Mouse (Mus musculus): ENCODE results near the gene St3gal4. TPM values are rescaled to one million over a fixed set of nuclear protein-coding genes. Genes with fewer than 3 reads are reported as not detected.

The St3gal4 gene
- total RNA-seq, 2 experiments from 2014 or later: 25.8 to 29.0 TPM

DNA sequence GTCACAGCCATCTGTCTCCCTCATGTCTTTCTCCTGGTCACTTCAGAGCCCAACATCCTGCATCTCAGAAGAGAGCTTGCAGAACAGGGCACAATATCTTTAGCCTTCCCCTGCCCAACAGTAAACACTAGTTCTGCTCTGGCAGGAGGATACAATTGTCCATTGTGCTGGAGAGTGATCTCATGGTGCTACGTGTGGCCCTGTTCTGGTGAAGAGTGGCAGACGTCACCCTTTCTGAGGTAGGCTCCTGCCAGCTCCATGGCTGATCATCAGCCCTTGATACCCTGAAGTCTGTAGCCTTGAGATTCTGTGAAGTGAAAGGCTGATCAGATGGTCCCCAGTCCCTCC lies 4.4 kb upstream of the St3gal4 start:
- no peak for TF ChIP-seq CTCF (conservative IDR thresholded peaks at IDR 0.05)
- Histone ChIP-seq H3K4me3 (no peak overlapping the region), H3K27ac (peak overlapping the region; percentile 71)
- DNase-seq (ENCODE audit: low spot score in 2 of 2): no peak

DNA sequence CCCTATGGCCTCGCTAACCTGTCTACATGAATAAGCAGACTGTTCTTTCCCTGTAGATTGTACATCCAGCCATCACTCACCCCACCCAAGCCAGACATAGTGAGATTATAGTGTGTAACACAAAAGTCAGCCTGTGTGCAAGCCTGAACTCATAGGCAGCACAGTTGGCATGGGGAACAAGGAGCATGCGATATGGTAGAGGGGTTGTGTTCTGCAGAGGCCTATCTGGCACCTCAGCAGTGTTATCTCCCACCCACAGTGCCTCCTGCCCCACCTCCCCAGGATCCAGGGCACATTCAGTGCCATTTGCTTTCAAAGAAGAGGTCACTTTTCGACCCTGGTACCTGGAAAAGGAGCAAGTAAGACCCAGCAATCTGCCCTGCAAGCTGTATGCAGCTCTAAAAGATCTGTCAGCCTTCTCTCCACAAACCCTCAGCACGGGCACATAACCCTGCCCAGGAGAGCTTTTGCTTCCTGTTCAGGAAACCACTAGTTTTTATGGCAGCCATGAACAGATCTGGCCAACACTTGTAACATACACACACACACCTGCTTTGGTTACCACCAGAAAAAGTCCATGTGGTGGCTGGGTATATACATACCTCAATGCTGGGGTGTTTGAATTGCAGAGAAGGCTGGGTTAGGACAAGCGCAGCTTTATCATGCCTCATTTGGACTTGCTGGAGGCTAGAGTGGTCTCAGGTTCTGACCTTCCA lies 3.6 kb upstream of the St3gal4 start:
- no peak for DNase-seq (ENCODE audit: low spot score in 2 of 2)
- peak overlapping the region; percentile 71 for H3K27ac ChIP-seq
- no peak overlapping the region for H3K4me3 ChIP-seq
- TF ChIP-seq CTCF (conservative IDR thresholded peaks at IDR 0.05): no peak

DNA sequence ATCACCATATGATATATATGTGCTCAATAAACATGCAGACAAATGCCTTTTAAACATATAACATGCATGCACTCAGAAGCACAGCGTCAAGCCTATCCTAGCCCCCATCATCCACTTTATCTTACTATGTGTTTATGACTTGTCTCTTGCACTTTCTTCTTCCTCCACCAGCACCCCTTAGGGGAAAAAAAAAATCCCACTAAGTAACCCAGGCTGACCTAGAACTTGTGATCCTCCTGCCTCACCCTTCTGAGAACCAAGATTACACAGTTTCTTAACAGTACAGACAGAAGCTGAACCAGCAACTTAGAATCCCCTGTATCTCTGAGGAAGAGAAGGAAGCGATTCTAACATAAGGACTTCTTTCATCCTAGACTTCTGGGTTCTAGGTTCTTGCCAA lies 505 bp downstream of the St3gal4 start:
- no peak for TF ChIP-seq CTCF (conservative IDR thresholded peaks at IDR 0.05)
- H3K27ac ChIP-seq: no peak overlapping the region
- H3K4me3 ChIP-seq: no peak overlapping the region
- no peak for DNase-seq (ENCODE audit: low spot score in 2 of 2)

DNA sequence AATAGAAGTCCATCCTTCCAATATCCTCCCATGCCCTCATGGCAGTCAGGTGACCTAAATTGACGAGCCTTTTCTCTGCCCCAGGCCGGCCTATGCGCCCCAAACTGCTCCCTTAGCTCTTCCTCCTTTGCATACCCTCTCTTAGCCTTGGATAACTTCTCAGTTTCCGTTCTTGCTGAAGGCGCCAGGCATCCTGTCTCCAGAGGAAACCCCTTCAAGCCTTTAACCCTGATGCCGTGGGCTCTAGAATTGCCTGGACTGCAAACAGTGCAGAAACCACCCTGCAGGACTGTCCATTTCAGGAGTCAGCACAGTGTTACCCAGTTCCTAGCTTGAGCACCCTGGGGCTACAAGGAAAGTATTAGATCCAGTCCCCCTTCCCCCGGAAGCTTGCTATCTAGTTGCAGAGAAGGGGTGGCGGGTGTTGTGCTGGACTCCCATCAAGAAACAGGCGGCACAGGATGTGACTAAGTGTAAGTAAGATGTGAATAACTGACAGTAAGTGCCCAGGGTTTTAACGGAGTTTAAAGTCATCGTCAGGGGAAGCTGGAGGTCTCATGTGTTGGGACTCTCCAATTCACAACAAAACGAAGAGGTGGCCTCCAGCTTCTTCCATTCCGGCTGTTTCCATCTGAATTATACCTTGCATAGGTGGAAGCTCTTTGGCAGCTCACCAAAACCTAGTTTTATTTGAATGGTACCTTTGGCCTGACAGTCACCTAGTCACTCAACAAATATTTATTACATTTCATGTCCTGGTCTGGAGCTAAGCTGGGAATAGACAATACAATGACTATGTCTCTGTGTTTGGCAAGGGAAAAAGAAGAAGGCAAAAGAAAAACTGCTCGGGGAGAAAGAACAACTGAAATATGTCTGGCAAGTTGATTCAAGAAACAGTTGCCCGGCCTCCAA lies 1.4 kb downstream of the St3gal4 start:
- no peak for DNase-seq (ENCODE audit: low spot score in 2 of 2)
- H3K4me3 ChIP-seq: peak overlapping the region; percentile 70
- peak overlapping the region; percentile 95 for H3K27ac ChIP-seq
- no peak for TF ChIP-seq CTCF (conservative IDR thresholded peaks at IDR 0.05)

DNA sequence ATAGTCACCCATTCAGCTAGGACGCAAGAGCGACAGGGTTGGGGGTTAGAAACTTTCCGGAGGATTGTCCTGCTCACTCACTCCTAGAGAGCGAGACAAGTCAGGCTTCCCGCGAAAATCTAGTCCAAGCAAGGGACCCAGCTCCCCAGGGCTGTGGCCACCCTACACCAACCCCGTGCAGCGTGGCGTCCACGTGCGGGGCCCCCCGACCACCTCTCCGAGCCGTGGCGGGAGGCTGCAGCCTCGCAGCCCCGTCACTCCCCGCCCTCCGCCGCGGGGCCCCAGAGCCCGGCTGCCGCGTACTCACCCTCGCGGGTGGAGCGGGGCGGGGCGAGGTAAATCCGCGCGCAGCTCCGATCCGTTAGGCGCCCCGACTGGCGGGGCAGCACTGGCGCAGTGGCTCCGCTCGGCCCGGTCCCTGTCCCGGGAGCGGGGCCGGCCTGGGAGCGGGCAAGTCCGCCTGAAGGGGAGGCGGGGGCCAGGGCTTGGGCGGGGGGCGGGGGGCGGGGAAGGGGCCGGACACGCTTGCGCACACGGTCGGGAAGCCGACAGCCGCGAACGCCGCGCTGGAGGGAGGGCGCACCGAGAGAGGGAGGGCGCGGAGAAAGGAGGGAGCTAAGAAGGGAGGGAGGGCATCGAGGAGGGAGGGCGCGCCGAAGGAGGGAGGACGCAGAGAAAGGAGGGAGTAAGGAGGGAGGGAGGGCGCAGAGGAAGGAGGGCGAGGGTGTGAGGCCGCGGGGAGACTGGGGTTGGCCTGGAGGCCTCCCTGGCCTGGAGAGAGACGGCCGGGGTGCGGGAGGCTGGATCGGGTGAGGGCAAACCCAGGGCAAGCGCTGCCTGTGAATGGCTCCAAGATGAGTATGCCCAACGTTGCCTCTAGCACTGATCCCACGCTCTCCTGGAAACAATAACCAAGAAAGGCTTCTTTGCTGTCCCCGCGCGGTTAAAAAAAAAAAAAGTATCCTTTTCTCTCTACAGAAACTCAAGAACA lies 2.4 kb downstream of the St3gal4 start:
- Histone ChIP-seq H3K27ac (peak overlapping the region; percentile 95), H3K4me3 (peak overlapping the region; percentile 70)
- no peak for TF ChIP-seq CTCF (conservative IDR thresholded peaks at IDR 0.05)
- DNase-seq (ENCODE audit: low spot score in 2 of 2): peak; percentile 69 to 76

DNA sequence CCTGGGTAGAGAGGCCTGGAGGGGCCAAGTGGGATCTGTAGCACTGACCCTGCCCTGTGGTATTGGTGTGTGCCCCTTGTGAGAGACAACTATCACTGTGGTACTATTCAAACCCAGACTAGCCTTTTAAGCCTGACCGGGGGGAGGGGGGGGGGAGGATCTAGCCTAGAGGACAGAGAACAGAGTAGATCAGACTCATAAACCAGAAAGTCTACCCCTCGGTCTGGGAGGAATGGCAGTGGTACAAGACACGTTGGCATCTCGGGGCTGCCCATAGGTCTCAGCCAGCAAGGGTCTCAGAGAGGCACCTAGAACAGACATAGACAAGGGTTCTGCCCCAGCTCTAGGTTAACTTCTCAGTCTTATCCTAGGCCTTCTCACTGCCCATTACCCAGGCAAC lies 3.3 kb downstream of the St3gal4 start:
- Histone ChIP-seq H3K27ac (peak overlapping the region; percentile 95), H3K4me3 (peak overlapping the region; percentile 70)
- no peak for DNase-seq (ENCODE audit: low spot score in 2 of 2)
- TF ChIP-seq CTCF (conservative IDR thresholded peaks at IDR 0.05): no peak

DNA sequence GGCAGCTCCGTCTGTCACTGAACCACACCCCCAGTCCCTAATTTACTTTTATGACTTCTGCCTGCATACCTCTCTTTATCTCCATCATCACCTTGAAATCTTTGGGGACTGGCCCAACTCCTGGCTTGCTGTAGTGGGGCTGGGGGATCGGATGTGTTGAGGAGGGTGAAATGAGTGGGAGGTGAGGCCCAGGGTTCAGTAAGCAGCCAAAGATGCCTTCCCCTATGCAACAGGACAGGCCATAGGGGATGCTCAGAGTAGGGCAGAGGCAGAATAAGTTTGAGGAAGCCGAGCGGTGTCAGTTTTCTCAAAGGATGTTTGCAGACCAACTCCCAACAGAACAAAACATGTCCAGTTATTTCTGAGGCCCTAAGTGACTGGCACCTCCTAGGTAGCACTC lies 3.8 kb downstream of the St3gal4 start:
- Histone ChIP-seq H3K4me3 (peak overlapping the region; percentile 70), H3K27ac (peak overlapping the region; percentile 95)
- DNase-seq (ENCODE audit: low spot score in 2 of 2): no peak
- TF ChIP-seq CTCF (conservative IDR thresholded peaks at IDR 0.05): no peak

DNA sequence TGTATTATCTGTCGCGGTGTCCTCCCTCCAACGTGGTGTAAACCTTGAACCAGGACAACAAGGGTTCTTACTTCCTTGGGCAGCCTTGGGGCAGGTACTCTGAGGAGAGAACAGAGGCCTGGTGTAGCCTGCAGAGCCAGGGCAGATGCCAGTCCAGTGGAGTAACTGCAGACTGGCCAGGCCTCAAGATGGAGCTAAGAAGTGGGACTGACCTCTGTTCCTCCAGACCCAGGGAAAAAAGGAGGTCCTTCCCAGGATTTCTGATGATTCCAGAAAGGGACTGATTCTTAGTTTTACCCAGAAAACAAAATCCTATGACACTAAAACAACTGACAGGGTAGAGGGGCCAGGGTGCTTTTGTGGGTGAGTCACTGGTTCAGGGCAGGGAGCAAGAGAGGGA lies 4.8 kb downstream of the St3gal4 start:
- H3K27ac ChIP-seq: peak overlapping the region; percentile 51; the same call in 1 of the 2 replicates
- no peak for DNase-seq (ENCODE audit: low spot score in 2 of 2)
- no peak overlapping the region for H3K4me3 ChIP-seq
- no peak for TF ChIP-seq CTCF (conservative IDR thresholded peaks at IDR 0.05)

DNA sequence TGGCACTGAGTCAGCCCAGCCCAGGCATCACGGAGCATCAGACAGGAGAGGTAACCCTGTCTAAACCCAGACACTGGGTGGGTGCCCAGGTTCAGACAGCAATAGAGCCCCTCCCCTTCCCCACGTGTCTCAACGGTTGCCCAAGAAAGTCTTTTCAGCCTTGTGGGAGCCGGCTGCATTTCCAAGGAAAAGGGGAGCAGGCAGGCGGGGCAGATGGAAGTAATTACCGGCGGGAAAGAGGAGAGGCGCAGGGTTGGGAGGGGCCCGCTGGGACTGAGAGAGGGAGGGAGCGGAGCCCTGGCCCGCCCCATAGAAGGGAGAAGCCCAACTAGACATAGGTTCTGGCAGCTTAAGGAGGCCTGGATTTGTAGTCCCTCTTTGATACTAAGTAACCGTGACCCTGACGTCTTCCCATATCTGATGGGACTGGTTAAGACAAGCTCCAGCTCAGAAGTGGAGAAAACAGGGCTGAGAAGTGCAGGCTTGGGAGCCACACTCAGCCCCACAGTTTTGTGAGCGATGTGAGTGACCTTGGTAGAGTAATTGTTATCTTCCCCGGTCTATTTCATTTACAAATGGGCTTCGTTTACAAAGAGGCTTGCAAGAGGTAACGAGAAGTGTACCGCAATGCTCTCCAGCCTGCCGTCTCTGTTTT lies 7.0 kb downstream of the St3gal4 start:
- Histone ChIP-seq H3K4me3 (no peak overlapping the region), H3K27ac (peak overlapping the region; percentile 84)
- DNase-seq (ENCODE audit: low spot score in 2 of 2): peak; percentile 29 to 47
- no peak for TF ChIP-seq CTCF (conservative IDR thresholded peaks at IDR 0.05)

DNA sequence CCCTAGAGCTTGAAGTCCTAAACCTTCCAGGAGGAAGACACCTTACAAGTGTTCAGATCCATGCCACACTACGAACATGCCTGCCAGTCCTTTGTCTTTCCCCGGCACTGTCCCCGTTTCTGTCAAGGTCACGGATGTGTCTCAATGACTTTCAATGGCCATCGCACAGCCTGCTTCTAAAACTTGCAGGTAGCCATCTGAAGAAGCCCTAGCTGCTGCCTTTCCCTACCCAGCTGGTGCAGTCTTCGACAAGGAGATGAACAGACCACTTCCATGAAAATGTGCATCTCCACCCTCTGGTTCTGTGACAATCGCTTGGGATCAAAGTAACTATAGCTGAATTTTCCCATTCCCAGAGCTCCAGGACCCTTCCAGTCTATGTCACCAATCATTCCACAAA lies 7.6 kb downstream of the St3gal4 start:
- no peak overlapping the region for H3K4me3 ChIP-seq
- no peak for DNase-seq (ENCODE audit: low spot score in 2 of 2)
- no peak for TF ChIP-seq CTCF (conservative IDR thresholded peaks at IDR 0.05)
- peak overlapping the region; percentile 84 for H3K27ac ChIP-seq

DNA sequence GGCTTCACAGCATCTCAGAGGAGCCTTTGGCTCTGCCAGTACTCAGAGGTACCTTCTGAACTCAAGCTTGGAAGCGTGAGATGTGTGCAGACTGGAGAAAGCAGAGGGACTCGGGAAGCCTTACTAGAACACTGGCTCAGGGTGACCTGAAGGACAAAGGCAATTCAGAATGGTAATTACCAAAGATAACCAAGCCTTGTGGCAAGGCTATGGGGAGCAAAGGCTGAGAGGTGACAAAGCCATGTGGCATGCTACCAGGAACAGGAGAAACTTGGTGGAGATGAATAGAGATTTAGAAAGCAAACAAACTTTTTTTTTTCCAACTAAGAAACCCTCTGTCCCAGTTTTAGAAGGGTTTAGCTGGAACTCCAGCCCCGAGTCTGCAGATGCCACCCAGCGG lies 8.5 kb downstream of the St3gal4 start:
- no peak for TF ChIP-seq CTCF (conservative IDR thresholded peaks at IDR 0.05)
- no peak for DNase-seq (ENCODE audit: low spot score in 2 of 2)
- Histone ChIP-seq H3K4me3 (no peak overlapping the region), H3K27ac (peak overlapping the region; percentile 84)

DNA sequence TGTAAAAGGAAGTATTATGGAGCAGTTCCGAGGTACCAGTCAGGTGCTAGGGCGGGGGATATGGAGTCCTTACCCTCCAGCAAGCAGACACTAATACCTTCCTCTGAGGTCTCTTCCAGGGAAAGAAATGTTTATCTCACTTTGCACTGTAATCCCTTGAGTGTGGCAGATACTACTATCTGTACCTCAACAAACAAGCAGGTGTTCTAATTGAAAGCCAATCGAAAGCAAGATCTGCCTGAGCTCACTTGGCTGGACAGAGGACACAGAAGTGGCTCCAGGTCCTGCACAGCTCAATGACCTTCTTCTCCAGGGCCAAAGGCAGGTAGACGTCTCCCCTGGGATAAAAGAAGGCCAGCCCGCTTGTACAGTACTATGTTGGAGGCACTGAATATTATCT lies 9.0 kb downstream of the St3gal4 start:
- TF ChIP-seq CTCF (conservative IDR thresholded peaks at IDR 0.05): no peak
- no peak for DNase-seq (ENCODE audit: low spot score in 2 of 2)
- Histone ChIP-seq H3K4me3 (no peak overlapping the region), H3K27ac (peak overlapping the region; percentile 84)
